Mouse (Mus musculus) hindbrain, embryonic 11.5 days (tissue): ENCODE measurements around the gene Ubqlnl. TPM values are rescaled to one million over a fixed set of nuclear protein-coding genes. Genes with fewer than 3 reads are reported as not detected.

Experiments
- ATAC-seq: fragments of 200-750 bp; cut with Nextera tagmentation; 2 replicates; pipeline ENCODE4 v1.8.0; 2017; ENCODE audit warnings: mild to moderate bottlenecking, moderate TSS enrichment, moderate library complexity; ENCODE audit not compliant: low FRiP score
- DNase-seq: peaks from one replicate; pipeline ENCODE4 v3.0.0-alpha.2; 2015; ENCODE audit warnings: low spot score
- H3K27ac ChIP-seq: fragments of 300-500 bp; sonication (generic); 2 replicates; pipeline ENCODE4 v1.5.1; 2014; ENCODE audit warnings: mild to moderate bottlenecking, low read depth, low read length
- H3K27me3 ChIP-seq: fragments of 300-500 bp; sonication (generic); 2 replicates; pipeline ENCODE4 v1.6.1; 2014; ENCODE audit warnings: mild to moderate bottlenecking, low read length, moderate library complexity, mixed read lengths; ENCODE audit not compliant: control insufficient read depth, insufficient read depth
- H3K36me3 ChIP-seq: fragments of 300-500 bp; sonication (generic); 2 replicates; pipeline ENCODE4 v1.6.1; 2014; ENCODE audit warnings: mild to moderate bottlenecking, low read length, moderate library complexity, mixed read lengths; ENCODE audit not compliant: control insufficient read depth, insufficient read depth
- H3K4me1 ChIP-seq: fragments of 300-500 bp; sonication (generic); replicated peaks from 2 replicates; pipeline ENCODE4 v1.6.1; 2014; ENCODE audit warnings: low read length, mixed read lengths; ENCODE audit not compliant: control insufficient read depth, insufficient read depth
- H3K4me2 ChIP-seq: fragments of 300-500 bp; sonication (generic); replicated peaks from 2 replicates; pipeline ENCODE4 v1.6.1; 2014; ENCODE audit warnings: mild to moderate bottlenecking, low read depth, low read length
- H3K4me3 ChIP-seq: fragments of 300-500 bp; sonication (generic); 2 replicates; pipeline ENCODE4 v1.5.1; 2014; ENCODE audit warnings: low read depth, low read length
- H3K9ac ChIP-seq: fragments of 300-500 bp; sonication (generic); 2 replicates; pipeline ENCODE4 v1.6.1; 2014; ENCODE audit warnings: low read depth, low read length
- H3K9me3 ChIP-seq: fragments of 300-500 bp; sonication (generic); 2 replicates; pipeline ENCODE4 v1.6.1; 2016; ENCODE audit warnings: low read length; ENCODE audit not compliant: control insufficient read depth
- WGBS: fragments of 180-500 bp; shearing (Covaris S2); extraction: QIAGEN DNeasy Blood & Tissue Kit; methylation state at CpG from one replicate; pipeline ENCODE4 v1.1.7; 2014; 5-methylcytosine and 5-hydroxymethylcytosine counted together
- polyA plus RNA-seq: library from polyadenylated mRNA; unstranded; fragments of >200 nt; fragmentation: Nextera tagmentation; extraction: Ambion mirVana; gene quantifications from 2 replicates; pipeline ENCODE4 v1.2.1, GENCODE M21; 2014

The Ubqlnl gene
- not detected in 2 replicates for polyA plus RNA-seq

GRCm38 (mm10) chr7:104150456-104150855 lies at the start of gene Ubqlnl:
TSS of gene Ubqlnl (minus strand) at chr7:104150556.
- 96% methylated on average over 2 of the region's 2 CpGs for WGBS
- Histone ChIP-seq H3K4me2 (no peak within 1 kb of the TSS), H3K9me3 (no peaks in the 10 kb centered on the region), H3K27me3 (no peaks in the 10 kb centered on the region), H3K27ac (no peak within 1 kb of the TSS), H3K4me3 (no peak within 1 kb of the TSS), H3K36me3 (no peaks in the 10 kb centered on the region), H3K9ac (no peak within 1 kb of the TSS), H3K4me1 (no peaks in the 10 kb centered on the region)
- ATAC-seq (no peak), DNase-seq (no peak)

GRCm38 (mm10) chr7:104199822-104200221 lies 49.5 kb upstream of the Ubqlnl start:
- no peak overlapping the region for H3K4me2 ChIP-seq
- peak; percentile 76 for DNase-seq
- WGBS, result 9% methylated on average over 5 of the region's 5 CpGs
- H3K9ac ChIP-seq, result no peak overlapping the region
- H3K4me3 ChIP-seq, result no peak overlapping the region
- peak; percentile 67 for ATAC-seq
- H3K27ac ChIP-seq, result no peak overlapping the region
- H3K4me1 ChIP-seq, result no peaks in the 10 kb centered on the region
- H3K27me3 ChIP-seq, result no peaks in the 10 kb centered on the region
- H3K36me3 ChIP-seq, result no peaks in the 10 kb centered on the region
- H3K9me3 ChIP-seq, result no peaks in the 10 kb centered on the region

- ATAC-seq, result no peak
Measured at GRCm38 (mm10) chr7:104195885-104196284, 45.5 kb upstream of the Ubqlnl start, which contains the start of gene Olfr649. TSS of gene Olfr649 (minus strand) at chr7:104195985.

GRCm38 (mm10) chr7:104191275-104191674 lies 40.9 kb upstream of the Ubqlnl start:
- H3K27me3 ChIP-seq, result no peaks in the 10 kb centered on the region

More at GRCm38 (mm10) chr7:104195885-104196284, 45.5 kb upstream of the Ubqlnl start, which contains the start of gene Olfr649:
- Histone ChIP-seq H3K4me2 (no peak within 1 kb of the TSS), H3K4me3 (no peak within 1 kb of the TSS), H3K36me3 (no peaks in the 10 kb centered on the region), H3K27ac (no peak within 1 kb of the TSS), H3K9me3 (no peaks in the 10 kb centered on the region), H3K4me1 (no peaks in the 10 kb centered on the region), H3K27me3 (no peaks in the 10 kb centered on the region), H3K9ac (no peak within 1 kb of the TSS)
- WGBS, result 93% methylated on average over 6 of the region's 6 CpGs
- no peak for DNase-seq

GRCm38 (mm10) chr7:104183292-104183691 lies 32.9 kb upstream of the Ubqlnl start, which contains the start of gene Olfr648:
TSS of gene Olfr648 (minus strand) at chr7:104183392.
- Histone ChIP-seq H3K4me3 (no peak within 1 kb of the TSS), H3K4me1 (no peaks in the 10 kb centered on the region), H3K27me3 (no peaks in the 10 kb centered on the region), H3K9me3 (no peaks in the 10 kb centered on the region), H3K9ac (no peak within 1 kb of the TSS), H3K4me2 (no peak within 1 kb of the TSS), H3K27ac (no peak within 1 kb of the TSS), H3K36me3 (no peaks in the 10 kb centered on the region)
- DNase-seq, result no peak
- no peak for ATAC-seq
- 91% methylated on average over 2 of the region's 2 CpGs for WGBS

More at GRCm38 (mm10) chr7:104191275-104191674, 40.9 kb upstream of the Ubqlnl start:
- Histone ChIP-seq H3K9me3 (no peaks in the 10 kb centered on the region), H3K9ac (no peak overlapping the region), H3K4me3 (no peak overlapping the region), H3K36me3 (no peaks in the 10 kb centered on the region), H3K27ac (no peak overlapping the region), H3K4me1 (no peaks in the 10 kb centered on the region), H3K4me2 (no peak overlapping the region)
- ATAC-seq (no peak), DNase-seq (no peak)
- WGBS, result 63% methylated on average over 9 of the region's 9 CpGs

GRCm38 (mm10) chr7:104179074-104179473 lies 28.7 kb upstream of the Ubqlnl start:
- Histone ChIP-seq H3K4me3 (no peak overlapping the region), H3K27ac (no peak overlapping the region), H3K36me3 (no peaks in the 10 kb centered on the region), H3K4me2 (no peak overlapping the region), H3K9ac (no peak overlapping the region), H3K4me1 (no peaks in the 10 kb centered on the region), H3K27me3 (no peaks in the 10 kb centered on the region), H3K9me3 (no peaks in the 10 kb centered on the region)
- DNase-seq (no peak), ATAC-seq (no peak)
- 74% methylated on average over 1 of the region's 1 CpGs for WGBS

GRCm38 (mm10) chr7:104178422-104179054 lies 28.2 kb upstream of the Ubqlnl start:
- Histone ChIP-seq H3K9me3 (no peaks in the 10 kb centered on the region), H3K36me3 (no peaks in the 10 kb centered on the region), H3K4me2 (no peak overlapping the region), H3K9ac (no peak overlapping the region), H3K4me1 (no peaks in the 10 kb centered on the region), H3K4me3 (no peak overlapping the region), H3K27ac (no peak overlapping the region), H3K27me3 (no peaks in the 10 kb centered on the region)
- ATAC-seq (no peak), DNase-seq (no peak)
- WGBS, result 77% methylated on average over 5 of the region's 5 CpGs

- Histone ChIP-seq H3K4me1 (no peaks in the 10 kb centered on the region), H3K27me3 (no peaks in the 10 kb centered on the region), H3K9ac (no peak overlapping the region), H3K4me2 (no peak overlapping the region), H3K9me3 (no peaks in the 10 kb centered on the region), H3K36me3 (no peaks in the 10 kb centered on the region), H3K4me3 (no peak overlapping the region), H3K27ac (no peak overlapping the region)
- 20% methylated on average over 1 of the region's 1 CpGs for WGBS
- ATAC-seq, result peak; percentile 63; the same call in 1 of the 2 replicates
- DNase-seq, result no peak
Measured at GRCm38 (mm10) chr7:104175085-104175484, 24.7 kb upstream of the Ubqlnl start.

- H3K36me3 ChIP-seq, result no peaks in the 10 kb centered on the region
- DNase-seq, result no peak
- WGBS, result 87% methylated on average over 6 of the region's 6 CpGs
- no peak overlapping the region for H3K27ac ChIP-seq
- no peak overlapping the region for H3K9ac ChIP-seq
- no peak overlapping the region for H3K4me3 ChIP-seq
- ATAC-seq, result no peak
- H3K27me3 ChIP-seq, result no peaks in the 10 kb centered on the region
- H3K4me1 ChIP-seq, result no peaks in the 10 kb centered on the region
- no peaks in the 10 kb centered on the region for H3K9me3 ChIP-seq
- no peak overlapping the region for H3K4me2 ChIP-seq
Measured at GRCm38 (mm10) chr7:104169634-104170204, 19.4 kb upstream of the Ubqlnl start.
